Mouse (Mus musculus): ENCODE measurements around the gene Osmr.
"Not testable (repeated sequence)": the region's sequence is repeated elsewhere in the genome, so short reads cannot be mapped to it uniquely, and the experiment has no call there.

Osmr gene

GRCm38 (mm10) chr15:6871621-6872359 lies 3.0 kb downstream of the Osmr start:
- in situ Hi-C loops (cut with MboI; ENCODE audit: unreplicated experiment in 2 of 2), result no loop called here

- in situ Hi-C loops (cut with MboI; ENCODE audit: unreplicated experiment in 2 of 2), result no loop called here
These were observed 7.9 kb downstream of the Osmr start for GRCm38 (mm10) chr15:6866888-6867287.

- in situ Hi-C loops (cut with MboI; ENCODE audit: unreplicated experiment in 2 of 2), result no loop called here
These were observed 12.6 kb downstream of the Osmr start for GRCm38 (mm10) chr15:6862125-6862524.

GRCm38 (mm10) chr15:6861617-6862016 lies 13.2 kb downstream of the Osmr start:
- in situ Hi-C loops (cut with MboI; ENCODE audit: unreplicated experiment in 2 of 2), result no loop called here

GRCm38 (mm10) chr15:6859781-6860180 lies 15.0 kb downstream of the Osmr start:
- in situ Hi-C loops (cut with MboI; ENCODE audit: unreplicated experiment in 2 of 2), result no loop called here

GRCm38 (mm10) chr15:6858871-6859270 lies 15.9 kb downstream of the Osmr start:
- in situ Hi-C loops (cut with MboI; ENCODE audit: unreplicated experiment in 2 of 2), result no loop called here

- in situ Hi-C loops (cut with MboI; ENCODE audit: unreplicated experiment in 2 of 2), result no loop called here
These were observed 17.4 kb downstream of the Osmr start for GRCm38 (mm10) chr15:6857270-6857905.

- in situ Hi-C loops (cut with MboI; ENCODE audit: unreplicated experiment in 2 of 2), result loop anchor here in 1 of 2 experiments (25.0 kb wide), 1 partner anchor 613 kb away; no protein-coding TSS in a partner anchor
These were observed 24.9 kb downstream of the Osmr start for GRCm38 (mm10) chr15:6849851-6850250.

- in situ Hi-C loops (cut with MboI; ENCODE audit: unreplicated experiment in 2 of 2), result loop anchor here in 1 of 2 experiments (25.0 kb wide), 1 partner anchor 603 kb away; no protein-coding TSS in a partner anchor
These were observed 34.6 kb downstream of the Osmr start for GRCm38 (mm10) chr15:6840199-6840598.

GRCm38 (mm10) chr15:6815807-6816206 lies 59.0 kb downstream of the Osmr start:
- in situ Hi-C loops (cut with MboI; ENCODE audit: unreplicated experiment in 2 of 2), result loop anchor here in 1 of 2 experiments (10.0 kb wide), 1 partner anchor 639 kb away; no protein-coding TSS in a partner anchor

- in situ Hi-C loops (cut with MboI; ENCODE audit: unreplicated experiment in 2 of 2), result not testable (repeated sequence)
These were observed 73.6 kb downstream of the Osmr start for GRCm38 (mm10) chr15:6801212-6801611.

- in situ Hi-C loops (cut with MboI; ENCODE audit: unreplicated experiment in 2 of 2), result loop anchor here in 1 of 2 experiments (25.0 kb wide), 2 partner anchors 1344 to 1519 kb away; no protein-coding TSS in a partner anchor
These were observed 81.9 kb downstream of the Osmr start for GRCm38 (mm10) chr15:6792846-6793245.

- in situ Hi-C loops (cut with MboI; ENCODE audit: unreplicated experiment in 2 of 2), result loop anchor here in 1 of 2 experiments (25.0 kb wide), 2 partner anchors 1346 to 1521 kb away; no protein-coding TSS in a partner anchor
These were observed 83.1 kb downstream of the Osmr start for GRCm38 (mm10) chr15:6791648-6792047.

GRCm38 (mm10) chr15:6790011-6790410 lies 84.8 kb downstream of the Osmr start:
- in situ Hi-C loops (cut with MboI; ENCODE audit: unreplicated experiment in 2 of 2), result loop anchor here in 1 of 2 experiments (25.0 kb wide), 2 partner anchors 1347 to 1522 kb away; no protein-coding TSS in a partner anchor

- in situ Hi-C loops (cut with MboI; ENCODE audit: unreplicated experiment in 2 of 2), result loop anchor here (10.0 to 25.0 kb wide), 3 partner anchors 1350 to 1525 kb away; no protein-coding TSS in a partner anchor
These were observed 87.5 kb downstream of the Osmr start for GRCm38 (mm10) chr15:6787236-6787635.

- in situ Hi-C loops (cut with MboI; ENCODE audit: unreplicated experiment in 2 of 2), result loop anchor here (10.0 to 25.0 kb wide), 3 partner anchors 1351 to 1526 kb away; no protein-coding TSS in a partner anchor
These were observed 88.6 kb downstream of the Osmr start for GRCm38 (mm10) chr15:6786212-6786611.

- in situ Hi-C loops (cut with MboI; ENCODE audit: unreplicated experiment in 2 of 2), result loop anchor here in 1 of 2 experiments (25.0 kb wide), 2 partner anchors 1365 to 1840 kb away; no protein-coding TSS in a partner anchor
These were observed 102.5 kb downstream of the Osmr start for GRCm38 (mm10) chr15:6772265-6772664.

All from v-Abl transformed pro-B cells (cell line).